Mouse (Mus musculus) stomach, postnatal 0 days (tissue): ENCODE results near the gene Ctsz.

Source experiments
- CTCF ChIP-seq: IDR thresholded peaks from 2 replicates; pipeline ENCODE4 v1.5.1; 2016; ENCODE audit warnings: antibody characterized with exemption, low read depth, mild to moderate bottlenecking, moderate library complexity
- EP300 ChIP-seq: optimal IDR thresholded peaks from 2 replicates; pipeline ENCODE3; 2016; ENCODE audit warnings: antibody characterized with exemption

- TF ChIP-seq CTCF (peak; percentile 16; the same call in 1 of the 2 replicates), EP300 (no peak)
Measured at GRCm38 (mm10) chr2:174463789-174464523, 25.1 kb upstream of the Ctsz start, which contains the start of gene Atp5e.
